Mouse (Mus musculus) activated CD4-positive, CD25-positive, alpha-beta regulatory T cell, adult 9 weeks (primary cell): ENCODE results near the gene Btbd35f9. TPM values are rescaled to one million over a fixed set of nuclear protein-coding genes. Genes with fewer than 3 reads are reported as not detected.

Experiments used
- polyA plus RNA-seq: library from polyadenylated mRNA; unstranded; fragments of 100-300 nt; shearing (Covaris generic); gene quantifications from one replicate; pipeline ENCODE4 v1.2.1, GENCODE M21; 2017

The Btbd35f9 gene
- polyA plus RNA-seq, result not detected

DNA sequence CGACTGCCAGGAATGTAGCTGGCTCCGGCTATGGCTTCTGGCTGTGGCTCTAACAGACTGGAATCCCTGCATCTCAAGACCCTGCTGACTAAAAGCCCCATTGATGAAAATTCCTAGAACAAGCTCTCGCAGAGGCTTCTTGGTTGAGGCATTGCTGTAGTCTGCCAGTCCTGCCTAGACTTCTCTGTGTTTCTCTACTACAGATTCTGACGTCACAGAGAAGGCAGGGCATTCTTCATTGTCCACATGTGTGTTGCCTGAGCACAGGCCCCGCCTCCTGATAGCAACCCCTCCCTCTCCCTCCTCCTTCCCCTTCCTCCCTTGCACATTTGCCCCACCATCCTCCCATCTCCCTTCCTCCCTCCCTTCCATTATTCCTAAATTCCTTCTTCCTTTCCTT lies at the start of gene Btbd35f9:
Btbd35f9 (minus strand) TSS at position 101 of the 400 bp plus-strand sequence.

Other genes starting within 250 kb of the Btbd35f9 start
- not detected for gene Btbd35f6, start 205.0 kb downstream of the Btbd35f9 start, polyA plus RNA-seq
- not detected for gene Gm21870, start 174.7 kb downstream of the Btbd35f9 start, polyA plus RNA-seq
- not detected for gene Spin2g, start 77.2 kb upstream of the Btbd35f9 start, polyA plus RNA-seq